Mouse (Mus musculus) forebrain, embryonic 13.5 days (tissue): Measurements from ENCODE around the gene BC067074. TPM values are rescaled to one million over a fixed set of nuclear protein-coding genes. Genes with fewer than 3 reads are reported as not detected.

ENCODE experiments used
- ATAC-seq: fragments of 200-750 bp; cut with Nextera tagmentation; 2 replicates; pipeline ENCODE4 v1.8.0; 2017
- H3K27ac ChIP-seq: fragments of 300-500 bp; sonication (generic); 2 replicates; pipeline ENCODE4 v1.5.1; 2015; ENCODE audit warnings: inconsistent platforms, mild to moderate bottlenecking, moderate library complexity
- H3K27me3 ChIP-seq: fragments of 300-500 bp; sonication (generic); 2 replicates; pipeline ENCODE4 v1.6.1; 2015; ENCODE audit warnings: mild to moderate bottlenecking, inconsistent platforms
- H3K36me3 ChIP-seq: fragments of 300-500 bp; sonication (generic); 2 replicates; pipeline ENCODE4 v1.6.1; 2015; ENCODE audit warnings: mild to moderate bottlenecking, inconsistent platforms; ENCODE audit not compliant: poor library complexity, severe bottlenecking
- H3K4me1 ChIP-seq: fragments of 300-500 bp; sonication (generic); 2 replicates; pipeline ENCODE4 v1.6.1; 2015; ENCODE audit warnings: inconsistent platforms
- H3K4me2 ChIP-seq: fragments of 300-500 bp; sonication (generic); 2 replicates; pipeline ENCODE4 v1.6.1; 2015; ENCODE audit warnings: inconsistent platforms, mild to moderate bottlenecking, moderate library complexity
- H3K4me3 ChIP-seq: fragments of 300-500 bp; sonication (generic); 2 replicates; pipeline ENCODE4 v1.5.1; 2015; ENCODE audit warnings: mild to moderate bottlenecking, inconsistent platforms
- H3K9ac ChIP-seq: fragments of 300-500 bp; sonication (generic); 2 replicates; pipeline ENCODE4 v1.6.1; 2015; ENCODE audit warnings: mild to moderate bottlenecking, inconsistent platforms
- H3K9me3 ChIP-seq: fragments of 300-500 bp; sonication (generic); replicated peaks from 2 replicates; pipeline ENCODE4 v1.6.1; 2016; ENCODE audit warnings: inconsistent platforms
- WGBS: fragments of 180-500 bp; shearing (Covaris S2); methylation state at CpG from one replicate; pipeline ENCODE4 v1.1.7; 2015; 5-methylcytosine and 5-hydroxymethylcytosine counted together
- polyA plus RNA-seq: library from polyadenylated mRNA; unstranded; fragments of >200 nt; fragmentation: Nextera tagmentation; extraction: Ambion mirVana; gene quantifications from 2 replicates; pipeline ENCODE4 v1.2.1, GENCODE M21; 2015

Gene BC067074
- polyA plus RNA-seq, 1 experiment from 2014 or later: 0.75 TPM

GRCm38 (mm10) chr13:113423825-113424224 is 130.9 kb downstream of the BC067074 start:
- Histone ChIP-seq H3K9ac (no peak overlapping the region), H3K36me3 (no peaks in the 10 kb centered on the region), H3K4me1 (peaks cover 1% of the 10 kb centered on the region), H3K4me3 (no peak overlapping the region), H3K9me3 (no peaks in the 10 kb centered on the region), H3K27me3 (no peaks in the 10 kb centered on the region), H3K27ac (no peak overlapping the region), H3K4me2 (no peak overlapping the region)
- no peak for ATAC-seq
- 94% methylated on average over 7 of the region's 7 CpGs for WGBS

- H3K27me3 ChIP-seq: no peaks in the 10 kb centered on the region
- H3K9me3 ChIP-seq: no peaks in the 10 kb centered on the region
- no peak overlapping the region for H3K9ac ChIP-seq
- no peak for ATAC-seq
- no peaks in the 10 kb centered on the region for H3K4me1 ChIP-seq
- H3K4me2 ChIP-seq: no peak overlapping the region
- H3K36me3 ChIP-seq: no peaks in the 10 kb centered on the region
- WGBS: 94% methylated on average over 4 of the region's 4 CpGs
- H3K27ac ChIP-seq: no peak overlapping the region
- no peak overlapping the region for H3K4me3 ChIP-seq
Measured at GRCm38 (mm10) chr13:113425907-113426306, 132.9 kb downstream of the BC067074 start.

Other genes starting within 250 kb of the BC067074 start
- 62.8 and 63.5 TPM in 2 replicates for gene Gpx8, start 246.7 kb upstream of the BC067074 start, polyA plus RNA-seq
- not detected in 2 replicates for gene Gzma, start 192.2 kb upstream of the BC067074 start, polyA plus RNA-seq
- 0.64 and 1.7 TPM in 2 replicates for gene Esm1, start 83.5 kb upstream of the BC067074 start, polyA plus RNA-seq
- not detected in 2 replicates for gene Gzmk, start 67.3 kb upstream of the BC067074 start, polyA plus RNA-seq